Mouse (Mus musculus): ENCODE measurements around the gene Rps7.

DNA sequence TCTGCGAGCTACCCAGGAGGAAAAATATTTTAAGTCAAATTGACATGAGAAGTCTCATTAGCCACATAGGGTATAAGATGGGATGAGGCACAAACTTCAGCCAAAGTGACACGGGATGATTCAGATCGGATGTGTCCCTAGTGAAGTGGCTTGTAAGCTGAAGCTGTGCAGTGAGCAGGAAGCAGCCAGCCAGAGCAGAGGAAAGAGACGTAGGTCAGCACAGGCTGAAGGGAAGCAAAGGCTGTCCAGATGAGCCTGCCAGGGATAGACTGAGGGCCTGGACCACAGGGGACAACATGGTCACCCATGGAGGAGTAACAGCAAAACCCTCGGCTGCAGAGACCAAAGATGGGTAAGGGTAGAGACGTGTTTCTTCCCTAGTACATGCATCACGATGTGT lies 21.4 kb downstream of the Rps7 start:
- TF ChIP-seq POLR2A (IDR thresholded peaks at IDR 0.05; ENCODE audit: borderline replicate concordance, extremely low read depth, low read depth, low read length) (no peak), CTCF (IDR thresholded peaks at IDR 0.05; ENCODE audit: insufficient read depth, low read length) (no peak)
